Mouse (Mus musculus): ENCODE measurements around the gene Lipc.

DNA sequence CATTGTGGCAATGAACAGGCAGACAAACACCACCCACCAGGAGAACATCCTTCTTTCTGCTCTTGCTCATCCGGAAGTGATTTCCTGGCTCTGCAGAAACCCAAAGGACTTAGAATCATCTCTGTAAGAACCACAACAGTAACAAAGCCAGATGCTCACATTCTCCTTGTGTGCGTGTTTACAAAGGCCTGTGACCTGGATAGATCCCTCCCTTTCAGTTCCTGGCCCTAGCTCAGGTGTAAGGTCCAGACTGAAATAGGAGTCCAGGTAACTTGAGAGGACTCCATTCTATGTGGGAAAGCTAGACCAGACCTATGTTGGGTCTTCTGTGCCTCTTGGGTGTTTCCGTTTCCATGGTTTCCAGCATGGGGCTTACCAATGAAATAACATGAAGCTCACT is 32.8 kb downstream of the Lipc start:
- no peak for TF ChIP-seq CTCF (conservative IDR thresholded peaks at IDR 0.05; ENCODE audit: low read length)
- no peak for TF ChIP-seq POU5F1 (IDR thresholded peaks at IDR 0.05; ENCODE audit: borderline replicate concordance, low read length)

Data from E14TG2a.4 (cell line).